Mouse (Mus musculus): ENCODE measurements around the gene Def6. TPM values are rescaled to one million over a fixed set of nuclear protein-coding genes. Genes with fewer than 3 reads are reported as not detected.

Gene Def6
- polyA plus RNA-seq, 2 experiments = 10.0 to 15.5 TPM

- no peaks in the 10 kb centered on the region for H3K27me3 ChIP-seq (ENCODE audit: control insufficient read depth, insufficient read depth, low read length)
- H3K9me3 ChIP-seq (ENCODE audit: control insufficient read depth, low read length) = no peaks in the 10 kb centered on the region
- TF ChIP-seq POLR2A (IDR thresholded peaks at IDR 0.05; ENCODE audit: borderline replicate concordance, extremely low read depth, insufficient read depth, insufficient read length) = no peak
- peaks cover 18% of the 10 kb centered on the region for H3K4me1 ChIP-seq (ENCODE audit: control insufficient read depth, insufficient read depth, low read length)
- no peak overlapping the region for H3K4me3 ChIP-seq (replicated peaks; ENCODE audit: low read length)
- DNase-seq (ENCODE audit: low spot score) (no peak), ATAC-seq (ENCODE audit: low FRiP score, low read depth) (no peak)
- H3K36me3 ChIP-seq (ENCODE audit: control insufficient read depth, insufficient read depth, low read length) = peaks cover 58% of the 10 kb centered on the region
- WGBS = 90% methylated on average over 5 of the region's 5 CpGs
- H3K4me2 ChIP-seq (replicated peaks; ENCODE audit: low read depth, low read length, severe bottlenecking) = no peak overlapping the region
- no peak overlapping the region for H3K9ac ChIP-seq (ENCODE audit: low read depth, low read length, severe bottlenecking)
- no peak overlapping the region for H3K27ac ChIP-seq (replicated peaks; ENCODE audit: low read depth, low read length)
Observed at GRCm38 (mm10) chr17:28240846-28241245, 33.3 kb downstream of the Def6 start.

- Histone ChIP-seq H3K27me3 (ENCODE audit: control insufficient read depth, insufficient read depth, low read length) (no peaks in the 10 kb centered on the region), H3K4me2 (replicated peaks; ENCODE audit: low read depth, low read length, severe bottlenecking) (no peak overlapping the region), H3K36me3 (ENCODE audit: control insufficient read depth, insufficient read depth, low read length) (peaks cover 57% of the 10 kb centered on the region), H3K9ac (ENCODE audit: low read depth, low read length, severe bottlenecking) (no peak overlapping the region), H3K27ac (replicated peaks; ENCODE audit: low read depth, low read length) (no peak overlapping the region), H3K4me3 (replicated peaks; ENCODE audit: low read length) (no peak overlapping the region), H3K4me1 (ENCODE audit: control insufficient read depth, insufficient read depth, low read length) (peaks cover 24% of the 10 kb centered on the region), H3K9me3 (ENCODE audit: control insufficient read depth, low read length) (no peaks in the 10 kb centered on the region)
- ATAC-seq (ENCODE audit: low FRiP score, low read depth) (no peak), DNase-seq (ENCODE audit: low spot score) (no peak)
- 76% methylated on average over 6 of the region's 6 CpGs for WGBS
- TF ChIP-seq POLR2A (IDR thresholded peaks at IDR 0.05; ENCODE audit: borderline replicate concordance, extremely low read depth, insufficient read depth, insufficient read length) = no peak
Observed at GRCm38 (mm10) chr17:28242296-28242695, 34.7 kb downstream of the Def6 start.

- WGBS = 84% methylated on average over 6 of the region's 6 CpGs
Observed at GRCm38 (mm10) chr17:28244214-28244613, 36.6 kb downstream of the Def6 start.

GRCm38 (mm10) chr17:28244714-28245113, 37.1 kb downstream of the Def6 start:
- H3K27me3 ChIP-seq (ENCODE audit: control insufficient read depth, insufficient read depth, low read length) = no peaks in the 10 kb centered on the region
- no peak for TF ChIP-seq POLR2A (IDR thresholded peaks at IDR 0.05; ENCODE audit: borderline replicate concordance, extremely low read depth, insufficient read depth, insufficient read length)
- no peak overlapping the region for H3K4me3 ChIP-seq (replicated peaks; ENCODE audit: low read length)
- H3K4me2 ChIP-seq (replicated peaks; ENCODE audit: low read depth, low read length, severe bottlenecking) = peak overlapping the region; percentile 23; the same call in 1 of the 2 replicates
- peaks cover 38% of the 10 kb centered on the region for H3K36me3 ChIP-seq (ENCODE audit: control insufficient read depth, insufficient read depth, low read length)
- H3K9me3 ChIP-seq (ENCODE audit: control insufficient read depth, low read length) = no peaks in the 10 kb centered on the region
- DNase-seq (ENCODE audit: low spot score) (peak; percentile 50), ATAC-seq (ENCODE audit: low FRiP score, low read depth) (peak; percentile 71)
- H3K4me1 ChIP-seq (ENCODE audit: control insufficient read depth, insufficient read depth, low read length) = peaks cover 41% of the 10 kb centered on the region
- no peak overlapping the region for H3K9ac ChIP-seq (ENCODE audit: low read depth, low read length, severe bottlenecking)
- peak overlapping the region; percentile 70 for H3K27ac ChIP-seq (replicated peaks; ENCODE audit: low read depth, low read length)
- 25% methylated on average over 6 of the region's 6 CpGs for WGBS

More at GRCm38 (mm10) chr17:28244214-28244613, 36.6 kb downstream of the Def6 start:
- Histone ChIP-seq H3K27ac (replicated peaks; ENCODE audit: low read depth, low read length) (peak overlapping the region; percentile 70), H3K9ac (ENCODE audit: low read depth, low read length, severe bottlenecking) (no peak overlapping the region), H3K36me3 (ENCODE audit: control insufficient read depth, insufficient read depth, low read length) (peaks cover 43% of the 10 kb centered on the region), H3K4me2 (replicated peaks; ENCODE audit: low read depth, low read length, severe bottlenecking) (no peak overlapping the region), H3K4me1 (ENCODE audit: control insufficient read depth, insufficient read depth, low read length) (peaks cover 40% of the 10 kb centered on the region), H3K4me3 (replicated peaks; ENCODE audit: low read length) (no peak overlapping the region), H3K9me3 (ENCODE audit: control insufficient read depth, low read length) (no peaks in the 10 kb centered on the region), H3K27me3 (ENCODE audit: control insufficient read depth, insufficient read depth, low read length) (no peaks in the 10 kb centered on the region)
- no peak for TF ChIP-seq POLR2A (IDR thresholded peaks at IDR 0.05; ENCODE audit: borderline replicate concordance, extremely low read depth, insufficient read depth, insufficient read length)
- no peak for ATAC-seq (ENCODE audit: low FRiP score, low read depth)
- no peak for DNase-seq (ENCODE audit: low spot score)

- H3K4me3 ChIP-seq (replicated peaks; ENCODE audit: low read length) = no peak overlapping the region
- H3K4me2 ChIP-seq (replicated peaks; ENCODE audit: low read depth, low read length, severe bottlenecking) = no peak overlapping the region
- peaks cover 41% of the 10 kb centered on the region for H3K4me1 ChIP-seq (ENCODE audit: control insufficient read depth, insufficient read depth, low read length)
- no peak overlapping the region for H3K9ac ChIP-seq (ENCODE audit: low read depth, low read length, severe bottlenecking)
- H3K9me3 ChIP-seq (ENCODE audit: control insufficient read depth, low read length) = no peaks in the 10 kb centered on the region
- no peak for TF ChIP-seq POLR2A (IDR thresholded peaks at IDR 0.05; ENCODE audit: borderline replicate concordance, extremely low read depth, insufficient read depth, insufficient read length)
- DNase-seq (ENCODE audit: low spot score) (no peak), ATAC-seq (ENCODE audit: low FRiP score, low read depth) (no peak)
- H3K36me3 ChIP-seq (ENCODE audit: control insufficient read depth, insufficient read depth, low read length) = peaks cover 25% of the 10 kb centered on the region
- H3K27me3 ChIP-seq (ENCODE audit: control insufficient read depth, insufficient read depth, low read length) = no peaks in the 10 kb centered on the region
- H3K27ac ChIP-seq (replicated peaks; ENCODE audit: low read depth, low read length) = no peak overlapping the region
- 69% methylated on average over 11 of the region's 11 CpGs for WGBS
Observed at GRCm38 (mm10) chr17:28246640-28247039, 39.1 kb downstream of the Def6 start.

GRCm38 (mm10) chr17:28247613-28248012, 40.0 kb downstream of the Def6 start:
- peaks cover 23% of the 10 kb centered on the region for H3K36me3 ChIP-seq (ENCODE audit: control insufficient read depth, insufficient read depth, low read length)
- TF ChIP-seq POLR2A (IDR thresholded peaks at IDR 0.05; ENCODE audit: borderline replicate concordance, extremely low read depth, insufficient read depth, insufficient read length) = no peak
- no peaks in the 10 kb centered on the region for H3K27me3 ChIP-seq (ENCODE audit: control insufficient read depth, insufficient read depth, low read length)
- no peak overlapping the region for H3K27ac ChIP-seq (replicated peaks; ENCODE audit: low read depth, low read length)
- 21% methylated on average over 6 of the region's 6 CpGs for WGBS
- peak; percentile 41 for DNase-seq (ENCODE audit: low spot score)
- no peaks in the 10 kb centered on the region for H3K9me3 ChIP-seq (ENCODE audit: control insufficient read depth, low read length)
- H3K4me2 ChIP-seq (replicated peaks; ENCODE audit: low read depth, low read length, severe bottlenecking) = no peak overlapping the region
- H3K4me3 ChIP-seq (replicated peaks; ENCODE audit: low read length) = no peak overlapping the region
- no peak overlapping the region for H3K9ac ChIP-seq (ENCODE audit: low read depth, low read length, severe bottlenecking)
- ATAC-seq (ENCODE audit: low FRiP score, low read depth) = no peak
- peaks cover 44% of the 10 kb centered on the region for H3K4me1 ChIP-seq (ENCODE audit: control insufficient read depth, insufficient read depth, low read length)
